ENCODE assay signal across 11 mouse cellular contexts in genomic region chr16:23497440-23497839, GRCm38 (mm10). TPM values are rescaled to one million over a fixed set of nuclear protein-coding genes. Genes with fewer than 3 reads are reported as not detected.
A peak's percentile ranks its signal among the peaks of the same experiment; 100 is the strongest.
DNase-seq lines count a peak whose midpoint lies in the region; ATAC-seq and TF ChIP-seq lines count a peak whose summit lies in the region.
"Had no signal": no experiment of that assay in that cellular context is flagged by ENCODE, and none has a peak within 500 bp of the region (broad histone marks: within the 10 kb centered on the region; RNA-seq: fewer than 3 reads in every experiment).

No protein-coding gene starts in this region.

- H3K9me3 ChIP-seq in forebrain, embryonic 12.5 days: no peaks in the 10 kb centered on the region
- no peaks in the 10 kb centered on the region for H3K9me3 ChIP-seq in forebrain, embryonic 15.5 days
- no peaks in the 10 kb centered on the region for H3K9me3 ChIP-seq in stomach, postnatal 0 days (ENCODE audit: control insufficient read depth, low read length)

- H3K27me3 ChIP-seq in forebrain, embryonic 12.5 days: peaks cover 56% of the 10 kb centered on the region
- H3K27me3 ChIP-seq in forebrain, embryonic 15.5 days: no peaks in the 10 kb centered on the region
- no peaks in the 10 kb centered on the region for H3K27me3 ChIP-seq in stomach, postnatal 0 days (ENCODE audit: control insufficient read depth, insufficient read depth, low read length)

- peak; percentile 71; the same call in 1 of the 2 replicates for ATAC-seq in forebrain, embryonic 12.5 days (ENCODE audit: low FRiP score)
- no peak for ATAC-seq in forebrain, embryonic 15.5 days (replicated peaks)
- peak; percentile 73; the same call in 1 of the 2 replicates for ATAC-seq in stomach, postnatal 0 days (ENCODE audit: low FRiP score, low TSS enrichment)

- H3K4me3 ChIP-seq in forebrain, embryonic 12.5 days (replicated peaks): no peak overlapping the region
- no peak overlapping the region for H3K4me3 ChIP-seq in forebrain, embryonic 15.5 days
- H3K4me3 ChIP-seq in stomach, postnatal 0 days (ENCODE audit: low read depth, low read length): no peak overlapping the region

- TF ChIP-seq CTCF in stomach, postnatal 0 days (IDR thresholded peaks at IDR 0.05; ENCODE audit: low read depth): no peak

- H3K36me3 ChIP-seq in forebrain, embryonic 12.5 days (replicated peaks): peaks cover 28% of the 10 kb centered on the region
- peaks cover 22% of the 10 kb centered on the region for H3K36me3 ChIP-seq in forebrain, embryonic 15.5 days
- no peaks in the 10 kb centered on the region for H3K36me3 ChIP-seq in stomach, postnatal 0 days (ENCODE audit: control insufficient read depth, insufficient read depth, low read length)

- H3K9ac ChIP-seq in forebrain, embryonic 12.5 days: no peak overlapping the region
- H3K9ac ChIP-seq in forebrain, embryonic 15.5 days (replicated peaks): no peak overlapping the region
- no peak overlapping the region for H3K9ac ChIP-seq in stomach, postnatal 0 days (ENCODE audit: low read length)

- peak; percentile 37 for DNase-seq in ovary, adult 18-20 months (ENCODE audit: low spot score)
- no peak for DNase-seq in ovary, postnatal 14 days (ENCODE audit: low spot score)
- DNase-seq in kidney, postnatal 14 days: peak; percentile 41
- no peak for DNase-seq in stomach, postnatal 0 days (ENCODE audit: low spot score)
- DNase-seq in layer of hippocampus, adult 9-11 months: no peak
- DNase-seq in cerebellum, postnatal 14 days: no peak
- DNase-seq: adrenal gland, adult 2 months; left cerebral cortex, postnatal 4 days; right cerebral cortex, postnatal 14 days had no signal

- WGBS in forebrain, embryonic 12.5 days: 4% methylated on average over 3 of the region's 3 CpGs
- WGBS in forebrain, embryonic 15.5 days: 7% methylated on average over 3 of the region's 3 CpGs
- 10% methylated on average over 3 of the region's 3 CpGs for WGBS in stomach, postnatal 0 days

- TF ChIP-seq EP300 in stomach, postnatal 0 days (optimal IDR thresholded peaks at IDR 0.05): no peak

- H3K27ac ChIP-seq in forebrain, embryonic 12.5 days: no peak overlapping the region
- H3K27ac ChIP-seq in forebrain, embryonic 15.5 days (replicated peaks): no peak overlapping the region
- H3K27ac ChIP-seq in stomach, postnatal 0 days (replicated peaks): no peak overlapping the region

- peaks cover 21% of the 10 kb centered on the region for H3K4me1 ChIP-seq in forebrain, embryonic 12.5 days
- peaks cover 19% of the 10 kb centered on the region for H3K4me1 ChIP-seq in forebrain, embryonic 15.5 days
- H3K4me1 ChIP-seq in stomach, postnatal 0 days (replicated peaks; ENCODE audit: control insufficient read depth, insufficient read depth): no peaks in the 10 kb centered on the region

- H3K4me2 ChIP-seq in forebrain, embryonic 12.5 days: no peak overlapping the region
- H3K4me2 ChIP-seq in forebrain, embryonic 15.5 days (replicated peaks): no peak overlapping the region
- H3K4me2 ChIP-seq in stomach, postnatal 0 days (replicated peaks; ENCODE audit: low read depth): no peak overlapping the region; the same call in 1 of the 2 replicates

RNA-seq across cellular contexts. Expression of gene Rtp4, which starts 22.7 kb away (rescaled TPM):
- 2.0 and 2.5 TPM in 2 replicates for polyA plus RNA-seq in forebrain, embryonic 12.5 days (2016; fragmentation: Nextera tagmentation; extraction: Ambion mirVana)
- 3.8 and 5.5 TPM in 2 replicates for polyA plus RNA-seq in forebrain, embryonic 15.5 days (2015; fragmentation: Nextera tagmentation; extraction: Ambion mirVana)
- polyA plus RNA-seq in stomach, postnatal 0 days (2015; fragmentation: Nextera tagmentation; extraction: Ambion mirVana): 19.7 and 20.0 TPM in 2 replicates

RNA-seq across cellular contexts. Expression of gene Masp1, which starts 23.2 kb away (rescaled TPM):
- 37.1 and 42.4 TPM in 2 replicates for polyA plus RNA-seq in forebrain, embryonic 12.5 days (2016; fragmentation: Nextera tagmentation; extraction: Ambion mirVana)
- polyA plus RNA-seq in forebrain, embryonic 15.5 days (2015; fragmentation: Nextera tagmentation; extraction: Ambion mirVana): 50.5 and 54.1 TPM in 2 replicates
- 0.46 and 0.68 TPM in 2 replicates for polyA plus RNA-seq in stomach, postnatal 0 days (2015; fragmentation: Nextera tagmentation; extraction: Ambion mirVana)

Comparison
In these comparisons a context has a peak if more than half of its experiments do, and no peak if none do; other contexts are left out.
1. DNase-seq: peak in ovary, adult 18-20 months (single experiment) and kidney, postnatal 14 days (single experiment); none in ovary, postnatal 14 days (single experiment), stomach, postnatal 0 days (single experiment), layer of hippocampus, adult 9-11 months (single experiment) and cerebellum, postnatal 14 days (0 of 2).
2. RNA of gene Masp1, which starts 23.2 kb away (polyA plus RNA-seq): 50.5 to 54.1 TPM in forebrain, embryonic 15.5 days and 37.1 to 42.4 TPM in forebrain, embryonic 12.5 days; 0.46 to 0.68 TPM in stomach, postnatal 0 days; every median in the first group is over 10 times any median in the second.